Mouse (Mus musculus) heart, adult 2 months (tissue): ENCODE measurements around the gene Fbxw2. TPM values are rescaled to one million over a fixed set of nuclear protein-coding genes. Genes with fewer than 3 reads are reported as not detected.

Experiments
- DNase-seq, 2 experiments: peaks; one replicate each; pipeline ENCODE4 v3.0.0; 2021
- H3K27ac ChIP-seq: fragments of 200-600 bp; 2 replicates; pipeline ENCODE4 v1.8.1; 2022
- H3K27me3 ChIP-seq: fragments of 200-500 bp; 2 replicates; pipeline ENCODE4 v1.6.1; 2012; ENCODE audit warnings: mild to moderate bottlenecking, low read length, inconsistent platforms, mixed read lengths; ENCODE audit not compliant: control insufficient read depth, insufficient read depth
- H3K36me3 ChIP-seq: fragments of 200-500 bp; 2 replicates; pipeline ENCODE4 v1.6.1; 2012; ENCODE audit warnings: low read length, inconsistent platforms; ENCODE audit not compliant: control insufficient read depth, insufficient read depth
- H3K4me1 ChIP-seq: fragments of 200-500 bp; 2 replicates; pipeline ENCODE4 v1.6.1; 2011; ENCODE audit warnings: low read length; ENCODE audit not compliant: control insufficient read depth, insufficient read depth
- H3K4me3 ChIP-seq: fragments of 200-600 bp; 2 replicates; pipeline ENCODE4 v1.8.1; 2022
- H3K79me2 ChIP-seq: fragments of 200-500 bp; replicated peaks from 2 replicates; pipeline ENCODE4 v1.6.1; 2012; ENCODE audit warnings: mild to moderate bottlenecking, inconsistent platforms, low read length, moderate library complexity, mixed read lengths; ENCODE audit not compliant: control insufficient read depth, insufficient read depth
- H3K9ac ChIP-seq: fragments of 200-500 bp; 2 replicates; pipeline ENCODE4 v1.6.1; 2012; ENCODE audit warnings: low read depth, mild to moderate bottlenecking, control low read depth, inconsistent platforms, low read length, mixed read lengths
- CTCF ChIP-seq: fragments of 200-600 bp; IDR thresholded peaks from 2 replicates; pipeline ENCODE4 v1.8.1; 2022; ENCODE audit warnings: antibody characterized with exemption, mild to moderate bottlenecking, moderate library complexity
- EP300 ChIP-seq: fragments of 200-500 bp; IDR thresholded peaks from 2 replicates; pipeline ENCODE4 v1.6.1; 2011; ENCODE audit warnings: low read depth, low read length, control low read depth; ENCODE audit not compliant: insufficient read depth
- POLR2A ChIP-seq: fragments of 200-500 bp; IDR thresholded peaks from 2 replicates; pipeline ENCODE4 v1.6.1; 2011; ENCODE audit warnings: mild to moderate bottlenecking, low read depth, low read length, control low read depth; ENCODE audit not compliant: insufficient read depth
- WGBS: fragments of 180-500 bp; shearing (Covaris S2); methylation state at CpG from one replicate; pipeline ENCODE4 v1.1.7; 2018; 5-methylcytosine and 5-hydroxymethylcytosine counted together
- intact Hi-C: fragments of 180-260 bp; cut with DNase I; formaldehyde crosslinking; loops from one replicate; pipeline ENCODE4 v1.15.1; 2025
- long read RNA-seq: library from polyadenylated mRNA; stranded (forward); transcript quantifications from one replicate; pipeline ENCODE4 v2.0.0, GENCODE M21; 2021
- polyA plus RNA-seq: library from polyadenylated mRNA; depleted of rRNA; stranded (reverse); fragments of >200 nt; gene quantifications from 2 replicates; pipeline ENCODE4 v1.2.3, GENCODE M21; 2012; rRNA removed
- total RNA-seq, 2 experiments: library from RNA; stranded (reverse); gene quantifications; 2 replicates each; pipeline ENCODE4 v1.2.3; 2021

Fbxw2 gene
- total RNA-seq (10 to 100 TPM; 40.2 to 45.3 TPM), polyA plus RNA-seq (29.5 and 49.2 TPM in 2 replicates)
- long read RNA-seq, transcript Fbxw2-206 (8 exons, 1,923 nt), result major isoform, 9 of 31 reads
- long read RNA-seq, transcript Fbxw2-208 (4 exons, 1,930 nt), result minor isoform, 6 of 31 reads
- long read RNA-seq, partial matches to known transcripts, result 1 of 31 reads
- long read RNA-seq, other reads (novel, unspliced or antisense), result 10 of 31 reads

DNA sequence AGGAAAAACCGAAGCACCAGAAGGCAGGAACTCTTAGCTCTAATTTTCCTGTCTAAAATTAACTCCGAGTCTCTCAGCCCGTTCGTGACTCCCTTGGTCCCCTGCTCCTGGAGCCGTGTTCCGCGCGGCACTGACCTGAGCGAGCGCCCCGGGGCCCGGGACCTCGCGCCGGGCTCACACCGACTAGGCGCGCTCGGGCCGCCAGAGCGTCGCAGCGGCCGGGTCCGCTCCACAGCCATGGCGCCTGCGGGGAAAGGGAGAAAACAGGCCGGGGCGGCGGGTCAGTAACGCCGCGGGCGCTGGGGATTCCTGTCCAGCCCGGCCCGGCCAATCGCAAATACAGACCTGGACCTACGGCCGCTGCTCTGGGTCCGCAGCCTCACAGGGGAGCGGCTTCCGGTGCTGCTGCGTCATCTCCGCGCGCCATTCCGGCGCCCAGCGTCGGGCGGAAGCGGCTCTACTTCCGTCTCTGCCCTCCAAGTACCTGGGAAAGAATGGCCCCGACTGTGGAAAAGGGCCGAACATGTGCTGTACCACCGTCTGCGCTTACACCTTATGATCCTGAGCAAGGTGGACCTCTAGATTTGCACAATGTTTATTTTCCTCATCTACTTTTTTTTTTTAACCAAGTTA, at the start of gene Fbxw2:
Gene Fbxw2, minus strand, starts transcription at position 485 of the 633 bp plus-strand sequence.
- peak; percentile 94 to 95 for DNase-seq
- 0% methylated on average over 57 of the region's 57 CpGs for WGBS
- intact Hi-C loops, result loop anchor here (1.0 to 2.0 kb wide), 2 partner anchors 24 to 45 kb away; no protein-coding TSS in a partner anchor

DNA sequence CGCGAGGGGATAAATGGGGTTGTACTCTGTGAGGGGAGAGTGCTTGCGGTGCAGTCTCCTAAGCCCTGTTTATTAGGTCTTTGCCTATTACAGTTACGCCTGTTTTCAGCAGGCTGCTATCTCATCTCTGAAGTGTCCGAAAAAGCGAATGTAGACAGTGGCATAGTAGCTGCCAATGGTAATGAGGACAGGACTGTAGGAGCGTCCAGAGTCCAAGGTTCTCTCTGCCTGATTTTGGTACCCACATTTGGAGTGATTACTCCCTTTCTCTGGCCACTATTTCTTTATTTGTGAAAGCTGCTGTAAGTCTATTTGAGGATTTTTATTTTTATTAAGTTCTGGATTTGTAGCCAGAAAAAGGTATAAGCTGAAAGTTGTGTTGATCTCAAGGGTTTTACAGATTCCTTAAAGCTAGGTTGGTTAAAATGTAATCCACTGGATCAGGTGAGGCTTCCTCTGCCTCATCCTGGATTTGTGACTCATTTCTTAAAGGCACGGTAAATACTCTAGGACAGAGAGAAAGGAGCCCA, 48.8 kb upstream of the Fbxw2 start, which contains the start of gene Psmd5:
Gene Psmd5, minus strand, starts transcription at position 153 of the 530 bp plus-strand sequence.
- H3K9ac ChIP-seq, result peak within 1 kb of the TSS; percentile 52
- no peak for DNase-seq
- peaks cover 4% of the 10 kb centered on the region; the same call in 1 of the 2 replicates for H3K36me3 ChIP-seq
- peaks cover 2% of the 10 kb centered on the region for H3K4me1 ChIP-seq
- H3K27ac ChIP-seq, result no peak within 1 kb of the TSS; the same call in 1 of the 2 replicates
- 17% methylated on average over 8 of the region's 8 CpGs for WGBS
- H3K4me3 ChIP-seq, result peak within 1 kb of the TSS; percentile 32; the same call in 1 of the 2 replicates
- intact Hi-C loops, result loop anchor here (5.0 kb wide), 2 partner anchors 68 to 97 kb away; no protein-coding TSS in a partner anchor
- no peaks in the 10 kb centered on the region for H3K79me2 ChIP-seq
- TF ChIP-seq POLR2A, result no peak
- no peak for TF ChIP-seq CTCF
- TF ChIP-seq EP300, result no peak
- 0 out of 2 replicates have a peak, but pooled peaks cover 2% of the 10 kb centered on the region for H3K27me3 ChIP-seq

More for the DNA sequence above, at the start of gene Fbxw2:
- Histone ChIP-seq H3K4me1 (peaks cover 9% of the 10 kb centered on the region), H3K27ac (peak within 1 kb of the TSS; percentile 84), H3K9ac (peak within 1 kb of the TSS; percentile 92), H3K79me2 (0 out of 2 replicates have a peak, but pooled peaks cover 1% of the 10 kb centered on the region), H3K4me3 (peak within 1 kb of the TSS; percentile 90), H3K36me3 (peaks cover 12% of the 10 kb centered on the region), H3K27me3 (no peaks in the 10 kb centered on the region)
- TF ChIP-seq CTCF (no peak), POLR2A (peak; percentile 86), EP300 (0 out of 2 replicates have a peak, but pooled peaks have one; percentile 51)

DNA sequence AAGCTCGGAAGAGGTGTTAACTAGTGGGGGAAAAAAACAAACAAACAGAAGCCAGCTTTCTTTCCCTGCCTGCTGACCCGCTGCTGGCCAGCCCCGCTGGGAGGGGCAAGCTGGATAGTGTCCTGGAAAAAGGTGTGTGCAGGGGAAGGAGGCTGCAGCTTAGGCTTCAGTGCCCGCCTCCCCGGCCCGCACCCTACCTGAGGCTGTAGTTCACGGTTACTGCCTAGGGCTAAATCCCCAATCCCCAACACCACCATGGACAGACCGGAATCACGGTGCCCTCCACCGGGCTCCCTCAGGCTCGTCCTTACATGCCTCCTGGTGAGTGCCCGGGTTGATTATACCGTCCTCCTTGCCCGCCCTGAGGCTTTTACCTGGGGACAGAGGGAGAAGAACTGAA, 48.2 kb upstream of the Fbxw2 start, which contains the start of gene Cutal:
Gene Cutal, plus strand, starts transcription at position 126 of the 400 bp plus-strand sequence.
- H3K4me3 ChIP-seq, result peak within 1 kb of the TSS; percentile 32; the same call in 1 of the 2 replicates
- no peaks in the 10 kb centered on the region for H3K79me2 ChIP-seq
- WGBS, result 7% methylated on average over 14 of the region's 14 CpGs
- H3K36me3 ChIP-seq, result peaks cover 9% of the 10 kb centered on the region; the same call in 1 of the 2 replicates
- TF ChIP-seq POLR2A, result no peak
- no peak for TF ChIP-seq CTCF
- H3K27me3 ChIP-seq, result 0 out of 2 replicates have a peak, but pooled peaks cover 2% of the 10 kb centered on the region
- DNase-seq, result no peak
- peaks cover 5% of the 10 kb centered on the region for H3K4me1 ChIP-seq
- intact Hi-C loops, result loop anchor here (5.0 kb wide), 2 partner anchors 67 to 98 kb away; no protein-coding TSS in a partner anchor
- H3K9ac ChIP-seq, result peak within 1 kb of the TSS; percentile 52
- H3K27ac ChIP-seq, result no peak within 1 kb of the TSS; the same call in 1 of the 2 replicates

DNA sequence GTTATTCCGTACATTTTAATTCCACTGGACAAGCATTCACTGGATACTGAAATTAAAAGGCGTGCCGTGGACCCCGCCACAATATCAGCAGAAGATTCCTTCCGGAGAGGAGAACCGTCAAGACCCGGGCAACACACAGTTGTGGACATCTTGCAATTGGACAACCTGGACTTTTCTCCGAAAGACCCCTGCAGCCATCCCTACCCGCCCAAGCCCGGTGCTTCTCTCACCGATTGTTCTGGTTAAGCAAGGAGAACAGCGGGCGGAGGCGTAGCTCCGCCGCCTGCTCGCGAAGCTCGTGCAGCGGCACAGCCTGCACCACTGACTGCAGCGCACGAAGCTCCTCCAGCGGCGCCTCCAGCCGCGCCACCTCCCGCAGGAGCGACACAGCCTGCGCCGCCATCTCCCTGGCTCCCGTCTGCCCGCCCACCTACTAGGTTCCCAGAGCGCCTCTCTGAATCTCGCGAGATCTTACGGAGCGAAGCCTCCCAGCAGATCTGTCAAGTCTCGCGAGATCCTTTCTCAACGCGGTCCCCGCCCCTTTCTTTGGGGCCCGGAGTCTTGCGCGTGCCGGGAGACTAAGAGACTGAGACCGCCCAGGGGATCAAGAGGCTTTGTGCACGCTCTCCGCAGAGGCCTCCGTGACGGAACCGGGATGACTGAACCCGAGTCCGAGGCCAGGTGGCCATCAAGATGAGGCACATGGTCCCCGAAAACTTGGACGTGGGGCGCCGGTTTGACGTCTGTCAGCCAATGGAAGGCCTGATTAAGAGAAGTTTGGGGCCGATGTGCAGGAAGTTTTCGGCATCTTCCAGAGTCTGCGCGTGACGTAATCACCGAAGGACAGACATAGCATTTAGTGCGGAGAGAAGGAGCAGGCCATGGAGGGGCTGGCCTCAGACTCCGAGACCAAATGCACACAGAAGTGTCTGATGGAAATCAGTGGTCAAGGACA, 44.7 kb upstream of the Fbxw2 start:
- peak; percentile 92 to 96 for DNase-seq
- H3K9ac ChIP-seq, result peak overlapping the region; percentile 90
- H3K27ac ChIP-seq, result peak overlapping the region; percentile 92
- TF ChIP-seq EP300 (peak; percentile 61; the same call in 1 of the 2 replicates), CTCF (no peak), POLR2A (peak; percentile 95)
- H3K79me2 ChIP-seq, result peaks cover 2% of the 10 kb centered on the region; the same call in 1 of the 2 replicates
- peaks cover 9% of the 10 kb centered on the region; the same call in 1 of the 2 replicates for H3K36me3 ChIP-seq
- under 1% methylated on average over 67 of the region's 67 CpGs for WGBS
- peak overlapping the region; percentile 70 for H3K4me3 ChIP-seq
- intact Hi-C loops, result loop anchor here (2.0 to 5.0 kb wide), 4 partner anchors 34 to 102 kb away; partner anchors contain the start of gene Fbxw2
- H3K4me1 ChIP-seq, result peaks cover 5% of the 10 kb centered on the region
- 0 out of 2 replicates have a peak, but pooled peaks cover 2% of the 10 kb centered on the region for H3K27me3 ChIP-seq

DNA sequence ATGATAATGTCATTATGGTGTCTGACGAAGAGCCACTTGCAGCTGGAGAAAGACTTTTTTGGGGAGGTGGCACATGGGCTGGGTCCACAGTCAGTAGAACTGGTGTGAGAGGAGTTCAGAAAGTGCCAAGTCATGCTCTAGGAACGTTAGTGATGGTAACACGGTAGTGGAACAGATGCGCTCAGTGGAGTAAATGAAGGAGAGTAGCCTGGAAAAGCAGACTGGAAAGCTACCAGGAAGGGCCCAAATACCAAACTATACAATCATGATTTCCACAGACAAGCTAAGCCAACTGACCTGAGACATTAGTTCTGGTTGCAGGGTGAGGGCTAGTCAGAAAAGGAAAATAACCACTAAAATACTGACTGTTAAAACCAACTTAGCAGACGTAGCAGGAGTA, 43.6 kb upstream of the Fbxw2 start:
- peaks cover 2% of the 10 kb centered on the region; the same call in 1 of the 2 replicates for H3K79me2 ChIP-seq
- peak overlapping the region; percentile 51 for H3K9ac ChIP-seq
- 0 out of 2 replicates have a peak, but pooled peaks cover 2% of the 10 kb centered on the region for H3K27me3 ChIP-seq
- 31% methylated on average over 5 of the region's 5 CpGs for WGBS
- peak overlapping the region; percentile 70 for H3K4me3 ChIP-seq
- DNase-seq, result no peak
- peaks cover 5% of the 10 kb centered on the region for H3K4me1 ChIP-seq
- intact Hi-C loops, result loop anchor here (2.0 to 5.0 kb wide), 4 partner anchors 35 to 103 kb away; partner anchors contain the start of gene Fbxw2
- TF ChIP-seq POLR2A, result no peak
- no peak overlapping the region for H3K27ac ChIP-seq
- peaks cover 9% of the 10 kb centered on the region; the same call in 1 of the 2 replicates for H3K36me3 ChIP-seq
